Mouse (Mus musculus) midbrain, embryonic 12.5 days (tissue): ENCODE measurements around the gene Atraid. TPM values are rescaled to one million over a fixed set of nuclear protein-coding genes. Genes with fewer than 3 reads are reported as not detected.
"Not testable (repeated sequence)": the region's sequence is repeated elsewhere in the genome, so short reads cannot be mapped to it uniquely, and the experiment has no call there.

ENCODE experiments used
- ATAC-seq: fragments of 200-750 bp; cut with Nextera tagmentation; 2 replicates; pipeline ENCODE4 v1.8.0; 2017; ENCODE audit warnings: low read depth, moderate TSS enrichment, moderate library complexity; ENCODE audit not compliant: low FRiP score
- H3K27ac ChIP-seq: fragments of 300-500 bp; sonication (generic); replicated peaks from 2 replicates; pipeline ENCODE4 v1.5.1; 2016; ENCODE audit warnings: mild to moderate bottlenecking
- H3K27me3 ChIP-seq: fragments of 300-500 bp; sonication (generic); 2 replicates; pipeline ENCODE4 v1.6.1; 2016; ENCODE audit warnings: mild to moderate bottlenecking
- H3K36me3 ChIP-seq: fragments of 300-500 bp; sonication (generic); 2 replicates; pipeline ENCODE4 v1.6.1; 2016
- H3K4me1 ChIP-seq: fragments of 300-500 bp; sonication (generic); 2 replicates; pipeline ENCODE4 v1.6.1; 2016
- H3K4me2 ChIP-seq: fragments of 300-500 bp; sonication (generic); replicated peaks from 2 replicates; pipeline ENCODE4 v1.6.1; 2016; ENCODE audit warnings: mild to moderate bottlenecking, moderate library complexity
- H3K4me3 ChIP-seq: fragments of 300-500 bp; sonication (generic); 2 replicates; pipeline ENCODE4 v1.5.1; 2016; ENCODE audit warnings: mild to moderate bottlenecking
- H3K9ac ChIP-seq: fragments of 300-500 bp; sonication (generic); replicated peaks from 2 replicates; pipeline ENCODE4 v1.6.1; 2016; ENCODE audit warnings: mild to moderate bottlenecking, moderate library complexity
- H3K9me3 ChIP-seq: fragments of 300-500 bp; sonication (generic); 2 replicates; pipeline ENCODE4 v1.6.1; 2016; ENCODE audit warnings: mild to moderate bottlenecking
- WGBS: fragments of 180-500 bp; shearing (Covaris S2); methylation state at CpG from one replicate; pipeline ENCODE4 v1.1.7; 2016; 5-methylcytosine and 5-hydroxymethylcytosine counted together
- polyA plus RNA-seq: library from polyadenylated mRNA; unstranded; fragments of >200 nt; fragmentation: Nextera tagmentation; extraction: Ambion mirVana; gene quantifications from 2 replicates; pipeline ENCODE4 v1.2.1, GENCODE M21; 2016

Gene Atraid
- polyA plus RNA-seq, 1 experiment from 2014 or later, result 117 TPM

- H3K4me3 ChIP-seq, result no peak overlapping the region
- peaks cover 2% of the 10 kb centered on the region; the same call in 1 of the 2 replicates for H3K36me3 ChIP-seq
- H3K27ac ChIP-seq, result no peak overlapping the region
- no peaks in the 10 kb centered on the region for H3K9me3 ChIP-seq
- H3K27me3 ChIP-seq, result no peaks in the 10 kb centered on the region
- no peak for ATAC-seq
- 89% methylated on average over 4 of the region's 4 CpGs for WGBS
- H3K4me1 ChIP-seq, result no peaks in the 10 kb centered on the region
- H3K4me2 ChIP-seq, result no peak overlapping the region
- H3K9ac ChIP-seq, result no peak overlapping the region
These were observed 17.2 kb upstream of the Atraid start for GRCm38 (mm10) chr5:31030926-31031325.

- Histone ChIP-seq H3K27ac (no peak overlapping the region), H3K4me3 (no peak overlapping the region), H3K4me1 (no peaks in the 10 kb centered on the region), H3K27me3 (no peaks in the 10 kb centered on the region), H3K36me3 (peaks cover 6% of the 10 kb centered on the region; the same call in 1 of the 2 replicates), H3K9me3 (no peaks in the 10 kb centered on the region), H3K4me2 (no peak overlapping the region), H3K9ac (no peak overlapping the region)
- ATAC-seq, result no peak
- 84% methylated on average over 8 of the region's 8 CpGs for WGBS
These were observed 16.6 kb upstream of the Atraid start for GRCm38 (mm10) chr5:31031508-31031907.

- WGBS, result 92% methylated on average over 6 of the region's 6 CpGs
- H3K27me3 ChIP-seq, result no peaks in the 10 kb centered on the region
- ATAC-seq, result no peak
- no peak overlapping the region for H3K9ac ChIP-seq
- no peaks in the 10 kb centered on the region for H3K9me3 ChIP-seq
- H3K4me2 ChIP-seq, result no peak overlapping the region
- no peaks in the 10 kb centered on the region for H3K4me1 ChIP-seq
- H3K36me3 ChIP-seq, result peaks cover 18% of the 10 kb centered on the region
- H3K27ac ChIP-seq, result no peak overlapping the region
- no peak overlapping the region for H3K4me3 ChIP-seq
These were observed 13.4 kb upstream of the Atraid start for GRCm38 (mm10) chr5:31034669-31035068.

GRCm38 (mm10) chr5:31036556-31036955, 11.6 kb upstream of the Atraid start:
- peaks cover 36% of the 10 kb centered on the region for H3K36me3 ChIP-seq

GRCm38 (mm10) chr5:31038171-31038845, 9.8 kb upstream of the Atraid start:
- WGBS, result 88% methylated on average over 7 of the region's 7 CpGs
- Histone ChIP-seq H3K36me3 (peaks cover 42% of the 10 kb centered on the region), H3K4me1 (no peaks in the 10 kb centered on the region)

More at GRCm38 (mm10) chr5:31036556-31036955, 11.6 kb upstream of the Atraid start:
- 84% methylated on average over 11 of the region's 11 CpGs for WGBS
- ATAC-seq, H3K9ac ChIP-seq, H3K4me1 ChIP-seq, H3K4me3 ChIP-seq, H3K27me3 ChIP-seq, H3K9me3 ChIP-seq, H3K27ac ChIP-seq, H3K4me2 ChIP-seq: not testable (repeated sequence)

GRCm38 (mm10) chr5:31046416-31046815, 1.7 kb upstream of the Atraid start:
- Histone ChIP-seq H3K27ac (no peak overlapping the region), H3K4me2 (no peak overlapping the region), H3K27me3 (no peaks in the 10 kb centered on the region), H3K4me3 (no peak overlapping the region), H3K36me3 (peaks cover 8% of the 10 kb centered on the region; the same call in 1 of the 2 replicates), H3K9ac (no peak overlapping the region), H3K9me3 (no peaks in the 10 kb centered on the region), H3K4me1 (peaks cover 8% of the 10 kb centered on the region; the same call in 1 of the 2 replicates)
- WGBS, result 91% methylated on average over 6 of the region's 6 CpGs
- no peak for ATAC-seq

More at GRCm38 (mm10) chr5:31038171-31038845, 9.8 kb upstream of the Atraid start:
- H3K27ac ChIP-seq, result no peak overlapping the region
- no peaks in the 10 kb centered on the region for H3K9me3 ChIP-seq
- H3K9ac ChIP-seq, result no peak overlapping the region
- no peak overlapping the region for H3K4me3 ChIP-seq
- ATAC-seq, result no peak
- H3K27me3 ChIP-seq, result no peaks in the 10 kb centered on the region
- H3K4me2 ChIP-seq, result no peak overlapping the region

GRCm38 (mm10) chr5:31047074-31047473, 1.0 kb upstream of the Atraid start:
- H3K4me3 ChIP-seq, result peak overlapping the region; percentile 56; the same call in 1 of the 2 replicates
- H3K9ac ChIP-seq, result peak overlapping the region; percentile 85; the same call in 1 of the 2 replicates
- WGBS, result 90% methylated on average over 5 of the region's 5 CpGs
- H3K9me3 ChIP-seq, result no peaks in the 10 kb centered on the region
- peaks cover 8% of the 10 kb centered on the region; the same call in 1 of the 2 replicates for H3K4me1 ChIP-seq
- H3K27ac ChIP-seq, result no peak overlapping the region
- peak overlapping the region; percentile 79 for H3K4me2 ChIP-seq
- peaks cover 5% of the 10 kb centered on the region for H3K36me3 ChIP-seq
- no peak for ATAC-seq
- H3K27me3 ChIP-seq, result no peaks in the 10 kb centered on the region

GRCm38 (mm10) chr5:31048763-31049641, 890 bp downstream of the Atraid start, which contains the start of gene Slc5a6:
Gene Slc5a6 (minus strand): TSS chr5:31048924.
- H3K4me2 ChIP-seq, result peak within 1 kb of the TSS; percentile 79
- peak within 1 kb of the TSS; percentile 94 for H3K27ac ChIP-seq
- H3K9me3 ChIP-seq, result no peaks in the 10 kb centered on the region
- H3K36me3 ChIP-seq, result peaks cover 7% of the 10 kb centered on the region; the same call in 1 of the 2 replicates
- no peaks in the 10 kb centered on the region for H3K27me3 ChIP-seq
- under 1% methylated on average over 23 of the region's 23 CpGs for WGBS
- peaks cover 10% of the 10 kb centered on the region for H3K4me1 ChIP-seq
- peak within 1 kb of the TSS; percentile 56 for H3K4me3 ChIP-seq
- ATAC-seq, result peak; percentile 18
- peak within 1 kb of the TSS; percentile 85 for H3K9ac ChIP-seq

- no peak for ATAC-seq
- Histone ChIP-seq H3K27me3 (no peaks in the 10 kb centered on the region), H3K4me1 (peaks cover 17% of the 10 kb centered on the region), H3K4me3 (no peak overlapping the region), H3K36me3 (peaks cover 7% of the 10 kb centered on the region; the same call in 1 of the 2 replicates), H3K9me3 (no peaks in the 10 kb centered on the region), H3K9ac (no peak overlapping the region), H3K27ac (no peak overlapping the region), H3K4me2 (no peak overlapping the region)
These were observed 2.3 kb downstream of the Atraid start for GRCm38 (mm10) chr5:31050427-31050826.

- 59% methylated on average over 4 of the region's 4 CpGs for WGBS
- Histone ChIP-seq H3K4me3 (peak overlapping the region; percentile 67; the same call in 1 of the 2 replicates), H3K27ac (peak overlapping the region; percentile 69)
These were observed 5.6 kb downstream of the Atraid start for GRCm38 (mm10) chr5:31053728-31054127.

GRCm38 (mm10) chr5:31054261-31055215, 6.4 kb downstream of the Atraid start, which contains the start of gene Cad:
Gene Cad (plus strand): TSS chr5:31054780.
- Histone ChIP-seq H3K9me3 (no peaks in the 10 kb centered on the region), H3K27ac (peak within 1 kb of the TSS; percentile 69), H3K36me3 (peaks cover 26% of the 10 kb centered on the region), H3K4me2 (peak within 1 kb of the TSS; percentile 85), H3K27me3 (no peaks in the 10 kb centered on the region), H3K4me3 (peak within 1 kb of the TSS; percentile 67), H3K4me1 (peaks cover 21% of the 10 kb centered on the region), H3K9ac (peak within 1 kb of the TSS; percentile 75)
- WGBS, result under 1% methylated on average over 55 of the region's 64 CpGs
- peak; percentile 98 for ATAC-seq

More at GRCm38 (mm10) chr5:31053728-31054127, 5.6 kb downstream of the Atraid start:
- H3K36me3 ChIP-seq, result peaks cover 18% of the 10 kb centered on the region
- peak overlapping the region; percentile 85 for H3K4me2 ChIP-seq
- not testable (repeated sequence) for H3K9me3 ChIP-seq, H3K27me3 ChIP-seq, ATAC-seq
- peak overlapping the region; percentile 75; the same call in 1 of the 2 replicates for H3K9ac ChIP-seq
- H3K4me1 ChIP-seq, result peaks cover 23% of the 10 kb centered on the region
